Mouse (Mus musculus): ENCODE results near the gene Sae1.
"Not testable (repeated sequence)": the region's sequence is repeated elsewhere in the genome, so short reads cannot be mapped to it uniquely, and the experiment has no call there.

The Sae1 gene

GRCm38 (mm10) chr7:16402968-16403948 is 15.7 kb upstream of the Sae1 start:
- peak; percentile 49 for DNase-seq (ENCODE audit: low read depth, low spot score)

DNA sequence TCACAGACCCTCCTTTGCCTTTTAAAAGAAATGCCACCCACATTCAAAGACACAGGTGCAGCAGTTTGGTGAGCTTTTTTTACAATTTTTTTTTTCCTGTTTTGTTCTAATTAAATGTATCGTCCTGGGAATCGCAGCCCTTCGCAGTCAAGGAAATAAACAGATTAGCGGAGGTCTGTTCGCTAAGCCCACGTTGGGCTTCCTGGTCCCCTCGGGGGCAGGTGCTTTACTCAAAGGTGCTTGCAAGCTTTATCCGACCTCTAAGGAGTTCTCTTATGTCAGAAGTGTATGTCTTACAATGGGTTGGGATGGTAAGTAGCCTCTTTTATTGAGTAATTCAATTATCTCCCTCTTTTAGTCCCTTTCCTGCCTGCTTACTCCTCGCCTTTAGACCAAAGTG is 14.8 kb upstream of the Sae1 start:
- no peak for DNase-seq (ENCODE audit: low read depth, low spot score)

- peak; percentile 55 for DNase-seq (ENCODE audit: low read depth, low spot score)
Measured at GRCm38 (mm10) chr7:16401991-16402431, 14.4 kb upstream of the Sae1 start.

DNA sequence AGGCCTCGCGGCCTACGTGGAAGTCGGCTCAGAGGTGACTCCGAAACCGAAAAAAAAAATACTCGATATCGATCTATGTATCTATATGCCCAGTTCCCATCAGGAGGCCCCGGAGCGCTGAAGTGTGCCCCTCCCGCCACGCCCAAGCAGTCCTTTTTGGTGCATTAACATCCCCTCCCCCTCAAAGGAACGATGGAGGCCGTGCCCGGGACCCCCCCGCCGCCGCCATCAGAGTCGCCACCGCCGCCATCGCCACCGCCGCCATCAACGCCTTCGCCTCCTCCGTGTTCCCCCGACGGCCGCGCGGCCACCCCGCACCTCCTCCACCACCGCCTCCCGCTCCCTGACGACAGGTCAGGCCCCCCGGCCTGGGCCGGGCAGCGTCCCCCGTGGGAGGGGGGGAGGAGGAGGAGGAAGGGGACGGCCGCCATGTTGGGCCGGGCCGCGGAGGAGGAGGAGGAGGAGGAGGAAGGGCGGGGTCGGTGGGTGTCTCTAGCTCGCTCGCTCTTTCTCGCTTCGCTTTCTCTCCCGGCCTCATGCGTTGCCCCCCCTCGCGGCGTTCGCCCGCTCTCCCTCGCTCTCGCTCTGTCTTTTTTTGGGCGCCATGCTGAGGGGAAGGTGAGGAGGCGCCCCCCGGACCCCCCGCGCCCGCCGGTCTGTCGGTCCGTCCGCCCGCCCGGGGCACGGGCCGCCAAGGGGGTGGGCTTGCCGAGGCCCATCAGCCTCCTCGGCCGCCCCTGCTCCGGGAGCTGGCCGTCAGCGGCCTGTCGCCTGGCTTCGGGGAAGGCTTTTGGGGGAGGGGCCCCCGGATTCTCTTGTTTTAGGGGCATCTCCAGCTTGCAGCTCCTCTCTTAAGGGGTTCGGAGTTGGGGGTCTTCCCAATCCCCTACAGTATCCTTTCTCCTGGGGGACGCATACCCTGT is 13.3 kb upstream of the Sae1 start, which contains the start of gene Zc3h4:
TSS of gene Zc3h4 (plus strand) at position 222 of the 923 bp plus-strand sequence.
- DNase-seq (ENCODE audit: low read depth, low spot score), result peak; percentile 92

- peak; percentile 99 for DNase-seq (ENCODE audit: low read depth, low spot score)
Measured at GRCm38 (mm10) chr7:16399820-16400688, 12.4 kb upstream of the Sae1 start.

DNA sequence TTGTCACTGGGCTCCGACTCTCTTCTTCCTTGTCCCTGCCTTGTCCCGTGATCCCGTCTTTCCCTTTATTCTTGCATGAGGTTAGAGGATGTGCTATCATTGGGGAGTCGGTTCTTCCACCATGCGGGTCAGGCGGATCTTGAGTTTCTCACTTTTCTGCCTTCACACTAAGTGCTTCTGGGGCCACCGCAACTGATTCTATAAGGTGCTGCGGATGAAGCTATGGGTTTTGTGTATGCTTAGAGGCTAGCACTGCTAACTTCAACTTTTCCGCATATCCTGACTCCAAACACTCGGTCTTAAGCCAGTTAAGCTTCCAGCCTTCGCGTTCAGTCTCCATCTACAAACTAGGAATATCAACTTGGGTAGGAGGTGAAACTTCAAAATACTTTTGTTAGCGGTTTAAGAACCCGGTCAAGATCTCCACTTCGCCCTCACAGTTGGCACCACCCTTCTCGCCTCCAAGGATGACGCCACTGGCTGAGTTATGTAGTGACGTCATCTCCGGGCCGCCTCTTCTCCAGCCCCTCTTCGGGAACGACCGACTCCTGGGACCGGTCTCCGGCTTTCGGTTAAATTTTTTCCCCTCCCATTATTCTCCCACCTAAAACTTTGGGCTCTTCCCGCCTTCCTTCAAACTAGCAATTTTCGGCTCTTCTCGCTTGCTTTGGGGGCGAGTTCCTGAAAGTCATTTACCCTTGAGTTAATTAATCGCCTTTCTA is 11.7 kb upstream of the Sae1 start:
- DNase-seq (ENCODE audit: low read depth, low spot score), result peak; percentile 92

DNA sequence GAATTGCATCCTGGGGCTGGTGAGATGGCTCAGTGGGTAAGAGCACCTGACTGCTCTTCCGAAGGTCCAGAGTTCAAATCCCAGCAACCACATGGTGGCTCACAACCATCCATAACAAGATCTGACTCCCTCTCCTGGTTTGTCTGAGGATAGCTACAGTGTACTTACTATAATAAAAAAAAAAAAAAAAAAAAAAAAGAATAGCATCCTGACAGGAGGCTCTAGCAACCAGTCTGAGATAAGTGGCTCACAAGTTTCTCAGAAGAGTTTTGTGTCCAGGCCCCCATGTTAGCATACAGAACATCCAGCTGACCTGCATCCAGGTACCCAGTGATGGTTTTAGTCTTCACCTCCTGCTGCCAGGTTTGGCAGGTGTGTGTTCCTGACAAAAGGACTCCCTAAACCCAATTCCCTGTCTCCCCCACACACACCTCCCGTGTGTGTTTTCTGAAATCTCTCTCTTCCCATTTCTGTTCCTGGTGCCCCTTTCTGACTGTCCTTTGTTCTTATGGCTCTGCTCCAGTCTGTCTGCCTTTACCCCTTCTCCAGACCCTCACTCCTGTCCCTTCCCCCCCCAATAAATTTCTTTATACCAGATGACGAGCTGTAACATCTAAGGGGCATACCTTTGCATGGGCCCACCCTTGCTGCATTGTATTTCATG is 10.9 kb upstream of the Sae1 start:
- DNase-seq (ENCODE audit: low read depth, low spot score), result peak; percentile 51

GRCm38 (mm10) chr7:16397465-16397864 is 9.9 kb upstream of the Sae1 start:
- no peak for DNase-seq (ENCODE audit: low read depth, low spot score)

DNA sequence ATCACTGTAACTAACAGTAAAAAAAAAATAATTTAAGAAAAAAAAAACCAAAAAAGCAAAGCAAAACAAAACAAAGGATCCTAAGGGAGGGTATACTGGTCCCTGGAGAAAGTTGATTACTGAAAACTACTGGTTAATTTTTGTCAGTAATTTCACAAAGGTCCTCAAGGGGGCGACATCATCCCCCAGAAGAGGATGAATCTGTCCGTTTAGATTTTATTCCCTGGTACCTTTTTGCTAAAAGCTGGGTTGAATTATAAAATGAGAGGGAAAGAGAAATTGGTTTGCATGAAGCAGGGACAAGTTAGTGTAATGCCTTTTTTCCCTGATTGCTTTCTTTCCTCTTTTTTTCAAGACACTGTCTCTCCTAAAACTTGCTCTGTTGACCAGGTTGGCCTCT is 8.3 kb upstream of the Sae1 start:
- DNase-seq (ENCODE audit: low read depth, low spot score), result peak; percentile 79

GRCm38 (mm10) chr7:16392923-16393322 is 5.3 kb upstream of the Sae1 start:
- DNase-seq (ENCODE audit: low read depth, low spot score), result no peak

DNA sequence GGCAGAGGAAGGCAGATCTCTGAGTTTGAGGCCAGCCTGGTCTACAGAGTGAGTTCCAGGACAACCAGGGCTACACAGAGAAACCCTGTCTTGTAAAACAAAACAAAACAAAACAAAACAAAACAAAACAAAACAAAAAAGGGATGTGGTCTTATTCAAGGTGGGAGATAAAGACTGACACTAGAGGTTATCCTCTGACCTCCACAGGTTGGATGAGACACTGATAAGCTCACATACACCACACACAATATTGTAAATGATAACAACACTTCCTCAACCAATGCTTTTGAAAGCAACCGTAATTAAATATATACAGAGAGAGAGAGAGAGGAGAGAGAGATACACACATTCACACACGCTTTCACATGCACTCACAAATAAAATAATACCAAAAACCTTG is 2.3 kb upstream of the Sae1 start:
- DNase-seq (ENCODE audit: low read depth, low spot score), result not testable (repeated sequence)

GRCm38 (mm10) chr7:16376505-16376904 is 11.1 kb downstream of the Sae1 start:
- DNase-seq (ENCODE audit: low read depth, low spot score), result peak; percentile 83

DNA sequence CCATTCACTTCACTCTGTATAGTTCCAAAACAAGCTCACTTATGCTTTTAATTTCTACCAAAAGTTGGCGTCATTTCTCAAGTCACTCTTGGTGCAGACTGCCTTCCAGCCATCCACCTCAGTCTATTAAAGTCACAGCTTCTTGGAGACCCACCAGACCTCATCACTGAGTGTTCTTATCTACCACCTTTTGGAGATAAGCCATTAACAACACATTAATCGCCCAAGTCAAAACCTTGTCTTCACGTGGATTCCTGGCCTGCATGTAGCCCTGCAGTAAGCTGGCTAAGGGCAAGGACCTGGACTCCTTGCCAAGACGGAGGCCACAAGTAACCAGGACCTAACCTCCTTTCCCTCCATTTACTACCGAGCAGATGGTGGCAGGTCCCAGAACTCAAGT is 12.6 kb downstream of the Sae1 start:
- no peak for DNase-seq (ENCODE audit: low read depth, low spot score)

GRCm38 (mm10) chr7:16373719-16374118 is 13.9 kb downstream of the Sae1 start:
- peak; percentile 73 for DNase-seq (ENCODE audit: low read depth, low spot score)

DNA sequence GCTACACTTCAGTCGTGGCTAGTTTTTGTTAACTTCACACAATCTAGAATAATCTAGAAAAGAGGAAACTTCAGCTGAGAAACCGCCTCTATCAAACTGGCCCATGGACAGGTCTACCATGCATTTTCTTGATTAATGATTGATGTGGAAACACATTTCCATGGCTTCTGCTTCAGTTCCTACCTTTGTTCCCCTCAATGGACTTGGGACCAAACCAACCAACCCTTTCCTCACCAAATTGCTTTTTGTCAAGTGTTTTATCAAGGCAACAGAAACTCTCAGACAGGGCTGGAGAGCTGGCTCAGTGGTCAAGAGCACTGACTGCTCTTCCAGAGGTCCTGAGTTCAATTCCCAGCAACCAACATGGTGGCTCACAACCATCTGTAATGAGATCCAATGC is 17.0 kb downstream of the Sae1 start:
- no peak for DNase-seq (ENCODE audit: low read depth, low spot score)

DNA sequence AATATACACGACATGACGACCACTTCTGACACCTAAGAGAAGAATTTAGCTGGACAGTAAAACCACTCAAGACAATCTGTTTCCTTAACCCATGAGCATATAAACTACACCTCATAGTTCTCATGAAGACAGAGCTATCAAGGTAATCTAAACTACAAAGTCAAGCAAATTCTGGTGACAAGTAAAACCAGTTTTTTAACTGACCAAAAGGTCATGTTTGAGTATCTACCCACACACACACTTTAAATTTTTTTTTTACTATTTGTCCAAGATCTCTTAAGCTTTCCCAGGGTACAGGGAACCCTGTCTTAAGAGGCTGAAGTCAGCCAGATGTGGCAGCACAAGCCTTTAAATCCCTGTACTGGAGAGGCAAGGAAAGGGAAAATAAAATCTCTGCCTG is 18.8 kb downstream of the Sae1 start:
- DNase-seq (ENCODE audit: low read depth, low spot score), result no peak

- no peak for DNase-seq (ENCODE audit: low read depth, low spot score)
Measured at GRCm38 (mm10) chr7:16366669-16367068, 20.9 kb downstream of the Sae1 start.

DNA sequence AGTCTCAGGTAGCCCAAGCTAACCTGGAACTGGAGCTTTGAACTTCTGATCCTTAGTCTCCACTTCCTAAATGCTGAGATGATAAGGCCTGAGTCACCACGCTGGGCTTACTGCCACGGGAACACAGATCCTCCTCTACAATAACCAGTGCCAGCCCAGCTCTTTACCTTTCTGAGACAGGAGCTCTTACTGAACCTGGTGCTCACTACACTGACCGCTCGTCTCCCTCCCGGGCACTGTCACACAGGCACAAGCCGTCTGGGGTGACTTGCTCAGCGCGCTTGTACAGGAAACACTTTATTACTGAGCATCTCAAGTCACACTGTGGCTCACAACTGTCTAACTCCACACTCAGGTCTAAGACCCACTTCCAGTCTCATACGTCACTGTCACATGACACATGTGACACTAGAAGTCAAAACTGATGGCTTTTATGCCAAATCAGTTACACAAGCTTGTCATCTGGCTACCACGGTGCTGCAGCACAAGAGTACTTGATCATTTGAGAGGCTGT is 21.4 kb downstream of the Sae1 start:
- peak; percentile 42 for DNase-seq (ENCODE audit: low read depth, low spot score)

DNA sequence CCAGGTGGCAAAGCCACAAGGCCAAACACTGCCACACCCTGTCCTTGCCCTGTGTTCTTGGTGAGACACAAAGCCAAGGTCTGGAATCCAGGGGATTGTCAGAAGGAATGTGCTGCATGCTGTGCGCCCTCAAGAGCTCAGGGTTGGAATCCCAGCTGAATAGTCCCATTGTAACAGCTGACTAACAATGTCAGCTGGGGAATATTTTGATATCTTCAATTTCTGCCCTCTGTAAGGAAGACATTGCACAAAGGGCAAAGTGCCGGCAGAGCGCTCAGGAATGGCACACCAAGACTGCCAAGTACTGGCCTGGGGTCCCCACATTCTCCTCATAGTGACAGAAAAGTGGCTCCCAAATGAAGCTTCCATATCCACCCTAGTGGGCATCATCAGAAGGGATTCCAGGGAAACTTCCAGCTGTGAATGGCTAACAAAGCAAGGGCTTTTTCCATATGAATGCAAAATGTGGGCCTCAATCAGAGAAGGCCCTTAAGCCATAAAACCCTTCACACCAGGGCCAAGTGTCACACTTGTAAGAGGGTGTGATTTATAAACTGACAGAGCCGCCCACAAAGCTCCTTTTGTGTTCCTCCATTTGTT is 22.6 kb downstream of the Sae1 start:
- no peak for DNase-seq (ENCODE audit: low read depth, low spot score)

Data from CD4-positive, CD25-positive, alpha-beta regulatory T cell, adult 2 months (primary cell).